Mouse (Mus musculus): Measurements from ENCODE around the gene Pcolce2. TPM values are rescaled to one million over a fixed set of nuclear protein-coding genes. Genes with fewer than 3 reads are reported as not detected.

Gene Pcolce2
- polyA plus RNA-seq, 2 experiments = 6.8 to 18.6 TPM

DNA sequence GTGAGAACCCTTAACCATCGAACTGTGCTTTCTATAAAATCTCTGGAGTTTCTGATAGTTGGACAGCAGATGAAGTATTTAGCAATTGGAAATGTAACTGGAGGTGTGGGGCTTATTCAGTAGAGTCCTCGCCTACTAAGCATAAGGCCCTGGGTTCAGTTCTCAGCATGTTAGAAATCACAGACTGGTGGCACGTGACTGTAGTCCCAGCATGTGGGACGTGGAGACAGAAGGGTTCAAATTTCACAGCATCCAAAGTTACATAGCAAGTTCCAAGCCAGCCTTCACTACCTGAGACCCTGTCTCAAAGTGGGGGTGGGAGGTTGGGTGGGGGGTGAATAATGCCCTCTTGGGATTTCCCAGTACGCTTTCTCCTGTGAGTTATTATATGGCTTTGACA lies 30.9 kb downstream of the Pcolce2 start:
- H3K27me3 ChIP-seq (ENCODE audit: control insufficient read depth, insufficient read depth, low read length) = no peaks in the 10 kb centered on the region
- DNase-seq (ENCODE audit: low spot score) (no peak), ATAC-seq (ENCODE audit: low FRiP score, low read depth) (no peak)
- H3K4me2 ChIP-seq (replicated peaks; ENCODE audit: low read depth, low read length, severe bottlenecking) = no peak overlapping the region
- 52% methylated on average over 5 of the region's 5 CpGs for WGBS
- H3K4me1 ChIP-seq (ENCODE audit: control insufficient read depth, insufficient read depth, low read length) = 0 out of 2 replicates have a peak, but pooled peaks cover 6% of the 10 kb centered on the region
- H3K9me3 ChIP-seq (ENCODE audit: control insufficient read depth, low read length) = no peaks in the 10 kb centered on the region
- no peak overlapping the region for H3K4me3 ChIP-seq (replicated peaks; ENCODE audit: low read length)
- H3K27ac ChIP-seq (replicated peaks; ENCODE audit: low read depth, low read length) = no peak overlapping the region
- no peak for TF ChIP-seq POLR2A (IDR thresholded peaks at IDR 0.05; ENCODE audit: borderline replicate concordance, extremely low read depth, insufficient read depth, insufficient read length)
- H3K36me3 ChIP-seq (ENCODE audit: control insufficient read depth, insufficient read depth, low read length) = no peaks in the 10 kb centered on the region
- H3K9ac ChIP-seq (ENCODE audit: low read depth, low read length, severe bottlenecking) = no peak overlapping the region

GRCm38 (mm10) chr9:95672331-95672730 lies 34.9 kb downstream of the Pcolce2 start:
- WGBS = 95% methylated on average over 3 of the region's 3 CpGs
- H3K9ac ChIP-seq (ENCODE audit: low read depth, low read length, severe bottlenecking) = no peak overlapping the region
- ATAC-seq (ENCODE audit: low FRiP score, low read depth) = no peak
- H3K4me1 ChIP-seq (ENCODE audit: control insufficient read depth, insufficient read depth, low read length) = 0 out of 2 replicates have a peak, but pooled peaks cover 3% of the 10 kb centered on the region
- H3K36me3 ChIP-seq (ENCODE audit: control insufficient read depth, insufficient read depth, low read length) = no peaks in the 10 kb centered on the region
- TF ChIP-seq POLR2A (IDR thresholded peaks at IDR 0.05; ENCODE audit: borderline replicate concordance, extremely low read depth, insufficient read depth, insufficient read length) = no peak
- no peak overlapping the region for H3K27ac ChIP-seq (replicated peaks; ENCODE audit: low read depth, low read length)
- H3K4me3 ChIP-seq (replicated peaks; ENCODE audit: low read length) = no peak overlapping the region
- H3K27me3 ChIP-seq (ENCODE audit: control insufficient read depth, insufficient read depth, low read length) = no peaks in the 10 kb centered on the region
- H3K9me3 ChIP-seq (ENCODE audit: control insufficient read depth, low read length) = no peaks in the 10 kb centered on the region
- H3K4me2 ChIP-seq (replicated peaks; ENCODE audit: low read depth, low read length, severe bottlenecking) = no peak overlapping the region
- no peak for DNase-seq (ENCODE audit: low spot score)

GRCm38 (mm10) chr9:95672760-95673159 lies 35.4 kb downstream of the Pcolce2 start:
- Histone ChIP-seq H3K27ac (replicated peaks; ENCODE audit: low read depth, low read length) (no peak overlapping the region), H3K27me3 (ENCODE audit: control insufficient read depth, insufficient read depth, low read length) (no peaks in the 10 kb centered on the region), H3K4me2 (replicated peaks; ENCODE audit: low read depth, low read length, severe bottlenecking) (no peak overlapping the region), H3K9ac (ENCODE audit: low read depth, low read length, severe bottlenecking) (no peak overlapping the region), H3K9me3 (ENCODE audit: control insufficient read depth, low read length) (no peaks in the 10 kb centered on the region), H3K4me1 (ENCODE audit: control insufficient read depth, insufficient read depth, low read length) (0 out of 2 replicates have a peak, but pooled peaks cover 3% of the 10 kb centered on the region), H3K36me3 (ENCODE audit: control insufficient read depth, insufficient read depth, low read length) (no peaks in the 10 kb centered on the region), H3K4me3 (replicated peaks; ENCODE audit: low read length) (no peak overlapping the region)
- no peak for DNase-seq (ENCODE audit: low spot score)
- no peak for ATAC-seq (ENCODE audit: low FRiP score, low read depth)
- no peak for TF ChIP-seq POLR2A (IDR thresholded peaks at IDR 0.05; ENCODE audit: borderline replicate concordance, extremely low read depth, insufficient read depth, insufficient read length)
- 83% methylated on average over 6 of the region's 6 CpGs for WGBS

- no peak for TF ChIP-seq POLR2A (IDR thresholded peaks at IDR 0.05; ENCODE audit: borderline replicate concordance, extremely low read depth, insufficient read depth, insufficient read length)
- WGBS = 82% methylated on average over 9 of the region's 9 CpGs
- H3K9ac ChIP-seq (ENCODE audit: low read depth, low read length, severe bottlenecking) = no peak overlapping the region
- ATAC-seq (ENCODE audit: low FRiP score, low read depth) (no peak), DNase-seq (ENCODE audit: low spot score) (peak; percentile 36)
- H3K4me1 ChIP-seq (ENCODE audit: control insufficient read depth, insufficient read depth, low read length) = no peaks in the 10 kb centered on the region
- no peak overlapping the region for H3K27ac ChIP-seq (replicated peaks; ENCODE audit: low read depth, low read length)
- no peak overlapping the region for H3K4me3 ChIP-seq (replicated peaks; ENCODE audit: low read length)
- no peak overlapping the region for H3K4me2 ChIP-seq (replicated peaks; ENCODE audit: low read depth, low read length, severe bottlenecking)
- no peaks in the 10 kb centered on the region for H3K27me3 ChIP-seq (ENCODE audit: control insufficient read depth, insufficient read depth, low read length)
- H3K36me3 ChIP-seq (ENCODE audit: control insufficient read depth, insufficient read depth, low read length) = no peaks in the 10 kb centered on the region
- no peaks in the 10 kb centered on the region for H3K9me3 ChIP-seq (ENCODE audit: control insufficient read depth, low read length)
These were observed 37.8 kb downstream of the Pcolce2 start for GRCm38 (mm10) chr9:95675064-95675699.

DNA sequence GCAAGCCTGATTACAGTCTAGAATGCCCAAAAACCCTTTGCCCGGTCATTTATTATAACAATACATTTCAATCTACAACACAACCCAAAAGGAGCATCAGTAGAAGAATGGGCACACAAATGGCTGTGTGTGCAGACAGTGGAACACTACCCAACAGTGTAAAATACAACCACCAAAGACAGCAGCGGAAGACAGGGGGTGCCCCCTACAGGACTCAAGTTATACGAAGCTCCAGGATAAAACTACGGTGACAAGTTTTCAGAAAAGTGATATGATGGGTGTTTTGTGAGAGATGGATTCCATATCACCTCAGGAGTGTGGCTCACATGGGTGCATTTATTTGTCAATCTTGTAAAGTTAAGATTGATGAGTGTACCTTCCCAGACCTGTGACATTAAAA lies 38.6 kb downstream of the Pcolce2 start:
- Histone ChIP-seq H3K36me3 (ENCODE audit: control insufficient read depth, insufficient read depth, low read length) (no peaks in the 10 kb centered on the region), H3K27me3 (ENCODE audit: control insufficient read depth, insufficient read depth, low read length) (no peaks in the 10 kb centered on the region), H3K4me2 (replicated peaks; ENCODE audit: low read depth, low read length, severe bottlenecking) (no peak overlapping the region), H3K9me3 (ENCODE audit: control insufficient read depth, low read length) (no peaks in the 10 kb centered on the region), H3K4me1 (ENCODE audit: control insufficient read depth, insufficient read depth, low read length) (no peaks in the 10 kb centered on the region), H3K27ac (replicated peaks; ENCODE audit: low read depth, low read length) (no peak overlapping the region), H3K4me3 (replicated peaks; ENCODE audit: low read length) (no peak overlapping the region), H3K9ac (ENCODE audit: low read depth, low read length, severe bottlenecking) (no peak overlapping the region)
- TF ChIP-seq POLR2A (IDR thresholded peaks at IDR 0.05; ENCODE audit: borderline replicate concordance, extremely low read depth, insufficient read depth, insufficient read length) = no peak
- no peak for DNase-seq (ENCODE audit: low spot score)
- ATAC-seq (ENCODE audit: low FRiP score, low read depth) = no peak
- WGBS = 95% methylated on average over 4 of the region's 4 CpGs
